Mouse (Mus musculus) adrenal gland, postnatal 25 days (tissue): ENCODE results near the gene Gm42791. TPM values are rescaled to one million over a fixed set of nuclear protein-coding genes. Genes with fewer than 3 reads are reported as not detected.

Source experiments
- DNase-seq: peaks from one replicate; pipeline ENCODE4 v3.0.0; 2021; ENCODE audit warnings: mixed read lengths
- total RNA-seq: library from RNA; stranded (reverse); gene quantifications from 2 replicates; pipeline ENCODE4 v1.2.3, GENCODE M21; 2021

Gene Gm42791
- total RNA-seq, 1 experiment from 2014 or later: 6.7 TPM

DNA sequence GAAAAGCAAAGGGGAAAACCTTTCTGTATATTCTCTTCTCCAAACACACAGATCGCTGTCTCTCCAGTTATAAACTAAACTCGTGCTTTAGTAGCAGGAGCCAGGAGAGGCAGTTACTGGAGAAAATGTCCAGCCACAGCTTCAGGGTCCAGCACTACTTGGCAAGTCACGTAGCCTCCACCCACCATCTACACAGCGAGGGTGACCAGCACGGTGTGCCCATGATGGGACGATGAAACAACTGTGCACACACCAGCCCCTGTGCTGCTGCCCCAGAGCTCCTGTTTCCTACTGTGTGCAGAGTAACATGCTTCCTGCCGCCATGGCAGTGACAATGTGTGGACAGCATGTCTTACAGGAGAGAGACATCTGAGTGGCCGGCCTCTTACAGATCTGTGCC lies 121.8 kb downstream of the Gm42791 start:
- DNase-seq: no peak

DNA sequence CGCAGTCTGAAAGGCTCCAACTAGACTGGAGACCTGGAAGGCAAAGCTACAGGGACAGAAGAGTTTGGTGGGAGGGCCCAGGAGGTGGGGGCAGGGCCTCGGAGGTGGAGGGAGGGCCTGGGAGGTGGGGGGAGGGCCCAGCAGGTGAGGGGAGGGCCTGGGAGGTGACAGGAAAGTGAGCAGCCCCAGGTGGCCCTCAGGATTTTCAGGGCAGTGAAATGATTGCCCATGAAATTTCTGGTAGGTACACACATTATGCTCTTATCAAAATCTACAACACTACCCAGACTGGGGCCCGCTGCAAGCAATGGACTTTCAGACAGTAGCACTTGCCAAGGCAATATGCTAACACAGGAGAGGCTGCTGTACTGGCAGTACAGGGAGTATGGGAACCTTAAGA lies 125.4 kb downstream of the Gm42791 start:
- no peak for DNase-seq

DNA sequence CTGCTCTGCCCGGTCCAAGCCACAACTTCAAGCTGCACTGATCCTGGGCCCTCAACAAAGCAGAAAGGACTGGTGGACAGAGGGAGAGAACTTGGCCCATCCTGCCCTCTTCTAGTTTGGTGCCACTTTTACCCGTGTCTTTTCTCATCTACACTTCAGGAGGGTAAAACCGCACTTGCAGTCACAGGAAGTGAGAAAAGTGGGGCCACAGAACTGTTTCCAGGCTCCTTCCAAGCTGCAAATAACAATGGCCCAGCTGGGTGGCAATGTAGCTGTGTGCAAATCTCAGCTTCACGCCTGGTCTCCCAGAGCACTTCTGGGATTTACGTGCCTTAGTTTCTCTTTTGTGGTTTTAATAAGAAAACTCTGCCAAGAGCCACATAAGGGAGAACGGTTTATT lies 127.2 kb downstream of the Gm42791 start:
- DNase-seq: no peak

DNA sequence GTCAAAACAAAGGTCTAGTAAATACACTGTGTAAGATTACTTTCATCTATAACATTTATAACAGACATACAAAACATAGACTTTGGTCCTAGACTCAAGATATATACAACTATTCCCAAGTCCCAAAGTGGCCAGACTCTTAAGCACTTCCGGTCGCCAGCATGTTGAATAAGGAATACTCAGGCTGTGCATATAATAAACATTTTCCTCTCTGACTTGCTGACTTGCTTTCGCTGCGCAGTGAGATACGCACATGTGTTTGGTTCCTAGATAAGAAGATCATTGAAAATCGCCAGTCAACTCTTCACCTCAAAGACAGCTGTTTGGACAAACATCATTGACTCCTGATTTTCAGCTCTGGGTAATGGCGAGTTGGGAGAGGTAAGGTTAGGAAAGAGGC lies 127.8 kb downstream of the Gm42791 start:
- DNase-seq: no peak

DNA sequence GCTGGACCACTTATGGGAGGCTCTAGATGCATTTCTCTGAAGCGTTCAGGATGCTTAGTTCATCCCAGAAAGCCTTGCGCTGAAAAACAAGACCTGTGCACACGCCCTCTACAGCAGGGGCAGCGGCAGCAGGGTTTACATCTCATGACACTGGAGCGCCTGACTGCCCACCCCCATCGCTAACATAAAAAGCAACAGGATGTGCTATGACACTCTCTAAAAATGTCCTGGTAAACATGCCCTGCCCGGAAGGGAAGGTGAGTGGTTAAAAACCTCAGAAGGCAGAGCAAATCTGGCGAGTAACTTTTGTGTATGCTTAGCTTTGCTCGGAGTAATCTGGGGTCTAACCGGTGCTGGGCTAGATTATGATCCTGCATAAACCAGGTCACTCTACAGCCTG lies 128.4 kb downstream of the Gm42791 start:
- no peak for DNase-seq

DNA sequence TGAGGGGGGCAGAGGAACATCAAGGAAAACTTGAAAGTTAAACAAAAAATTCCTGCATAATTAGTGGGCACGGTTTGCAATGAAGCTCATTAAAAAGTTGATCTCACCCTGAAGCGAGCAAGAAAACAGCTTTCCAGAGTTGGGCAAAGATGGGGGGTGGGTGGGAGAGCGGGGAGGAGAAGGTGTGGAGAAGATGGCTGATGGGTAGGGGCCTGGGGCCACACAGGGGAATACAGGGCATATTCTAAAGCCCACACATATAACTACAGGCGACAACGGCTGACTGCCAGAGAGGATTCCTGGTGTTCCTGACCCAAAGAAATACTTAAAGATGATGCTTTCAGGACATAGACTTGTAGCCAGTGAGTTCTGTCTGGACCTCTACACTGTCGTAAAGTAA lies 131.5 kb downstream of the Gm42791 start:
- DNase-seq: no peak

DNA sequence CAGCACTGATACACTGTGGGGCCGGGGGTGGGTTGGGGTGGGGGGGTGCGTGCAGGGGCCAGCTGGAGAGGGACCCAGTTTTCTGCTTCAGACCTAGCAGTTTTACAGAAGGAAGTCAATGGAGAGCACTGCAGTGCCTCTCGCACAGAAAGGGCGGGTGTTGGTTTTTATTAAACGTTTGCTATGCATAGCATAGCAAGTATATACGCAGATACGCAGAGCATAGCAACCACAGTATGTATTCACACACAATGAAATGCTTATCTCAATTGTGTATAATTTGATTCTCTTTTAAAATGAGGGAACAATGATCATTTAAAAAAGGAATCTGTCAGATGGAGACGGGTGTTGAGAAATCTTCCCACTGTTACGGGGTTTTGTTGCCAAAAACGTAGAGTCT lies 132.1 kb downstream of the Gm42791 start:
- no peak for DNase-seq

DNA sequence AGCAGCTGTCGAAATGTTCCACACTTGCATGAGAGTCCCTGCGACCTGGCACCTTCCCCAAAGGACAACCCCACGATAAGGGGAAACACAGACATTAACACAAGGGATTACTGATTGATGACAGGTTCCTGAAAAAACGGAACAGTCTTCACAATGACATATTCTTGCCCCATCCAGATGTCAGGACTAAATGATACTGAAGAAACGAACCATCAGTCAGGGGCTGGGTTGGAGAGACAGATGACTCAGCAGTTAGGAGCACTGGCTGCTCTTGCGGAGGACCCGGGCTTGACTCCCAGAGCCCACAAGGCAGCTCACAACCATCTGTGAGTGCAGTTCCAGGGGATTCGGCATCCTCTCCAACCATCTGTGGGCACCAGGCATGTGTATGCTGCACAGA lies 132.8 kb downstream of the Gm42791 start:
- DNase-seq: no peak

DNA sequence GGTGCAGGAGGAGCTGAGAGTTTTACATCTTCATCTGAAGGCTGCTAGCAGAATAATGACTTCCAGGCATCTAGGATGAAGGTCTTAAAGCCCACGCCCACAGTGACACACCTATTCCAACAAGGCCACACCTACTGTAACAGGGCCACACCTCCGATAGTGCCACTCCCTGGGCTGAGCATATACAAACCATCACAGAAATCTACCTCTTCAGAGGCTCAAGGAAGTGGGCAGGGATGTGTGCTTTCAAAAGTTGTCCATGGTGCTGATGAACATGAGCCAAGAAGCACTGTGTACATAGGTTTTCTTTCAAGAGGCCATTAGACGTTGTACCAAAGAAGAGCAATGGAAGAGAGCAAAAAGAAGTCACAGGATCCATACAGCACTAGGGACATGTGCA lies 137.4 kb downstream of the Gm42791 start:
- no peak for DNase-seq

DNA sequence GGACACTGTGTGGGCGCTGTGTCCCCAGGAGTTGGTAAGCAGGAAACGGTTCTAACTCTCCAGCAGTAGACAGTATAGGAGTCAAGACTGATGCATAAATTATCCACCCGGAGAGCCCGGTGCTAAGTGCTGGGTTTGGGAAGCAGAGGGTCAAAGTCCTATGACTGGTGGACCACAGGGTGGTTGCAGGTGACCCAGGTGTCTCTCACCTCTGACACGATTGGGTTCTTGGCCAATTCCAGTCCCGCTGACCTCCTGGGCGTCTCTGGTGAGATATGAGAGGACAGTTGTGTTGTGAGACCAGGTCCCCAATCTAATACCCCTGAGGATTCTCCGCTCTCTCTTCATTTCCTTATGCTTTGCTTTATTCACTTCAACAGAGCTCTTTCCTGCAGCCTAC lies 139.9 kb downstream of the Gm42791 start:
- DNase-seq: no peak

DNA sequence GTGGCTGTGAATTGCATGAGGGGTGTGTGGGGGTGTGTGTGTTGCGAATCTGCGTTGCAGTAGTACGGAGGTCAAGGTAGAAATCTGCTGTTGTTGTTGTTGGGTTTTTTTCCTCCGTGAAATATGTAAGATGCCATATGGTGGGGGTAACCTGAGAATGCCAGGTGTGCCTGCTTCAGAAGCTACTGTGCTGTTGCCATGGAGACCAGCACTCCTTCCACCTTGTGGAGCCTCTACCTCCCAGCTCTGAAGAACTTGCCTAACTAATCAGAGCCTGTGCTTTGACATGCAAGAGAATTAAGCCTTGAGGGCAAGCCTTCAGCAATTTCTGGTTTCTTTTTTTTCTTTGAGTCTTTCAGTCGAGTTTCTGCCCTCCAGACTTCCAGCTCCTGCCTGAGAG lies 140.8 kb downstream of the Gm42791 start:
- DNase-seq: no peak

DNA sequence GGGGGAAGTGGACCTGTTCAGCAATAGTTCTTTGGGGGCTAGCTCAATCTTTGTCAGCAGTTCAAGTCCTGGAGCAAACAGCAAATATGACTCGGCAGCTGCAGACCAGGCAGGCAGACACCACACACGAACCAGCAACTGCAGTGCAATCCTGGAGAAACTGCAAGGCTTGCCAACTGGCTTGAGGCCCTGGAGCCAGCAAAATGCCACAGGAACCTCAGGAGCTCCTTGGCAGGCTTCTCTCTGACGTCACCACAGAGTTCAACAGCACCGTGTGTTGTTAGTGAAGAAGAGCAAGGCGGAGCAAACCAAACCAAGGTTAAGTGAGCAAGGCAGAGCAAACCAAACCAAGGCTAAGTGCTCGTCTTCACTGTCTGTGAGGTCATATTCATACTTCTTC lies 145.4 kb downstream of the Gm42791 start:
- DNase-seq: peak; percentile 12

DNA sequence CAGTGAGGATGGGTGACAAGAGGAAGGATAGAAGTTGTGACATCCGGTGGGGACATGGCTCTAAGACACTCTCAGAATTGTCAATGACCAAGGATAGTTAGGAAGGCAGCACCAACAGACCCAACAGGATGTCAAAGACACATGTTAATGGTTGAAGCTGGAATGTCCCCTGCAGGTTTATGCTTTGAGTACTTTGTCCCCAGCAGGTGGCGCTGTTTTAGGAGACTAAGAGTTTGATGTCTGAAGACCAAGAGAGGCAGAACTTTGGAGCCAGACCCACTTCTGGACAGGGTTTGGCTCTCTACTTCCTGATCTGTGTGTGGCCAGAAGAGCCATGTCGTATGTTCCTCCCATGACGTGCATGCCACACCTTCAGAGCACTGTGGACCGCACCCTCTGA lies 147.9 kb downstream of the Gm42791 start:
- no peak for DNase-seq

Other genes with a start within 250 kb of the Gm42791 start
- gene Katnal1, start 65.8 kb downstream of the Gm42791 start, total RNA-seq: 7.4 and 8.1 TPM in 2 replicates
- gene Uspl1, start 189.2 kb upstream of the Gm42791 start, total RNA-seq: 30.4 and 32.5 TPM in 2 replicates
- 152 and 186 TPM in 2 replicates for gene Hmgb1, start 189.3 kb upstream of the Gm42791 start, total RNA-seq